Mouse (Mus musculus) testis, adult 2 months (tissue): ENCODE measurements around the gene Chpf.

Source experiments
- CTCF ChIP-seq: fragments of 200-500 bp; IDR thresholded peaks from 2 replicates; pipeline ENCODE4 v1.5.1; 2012; ENCODE audit warnings: low read depth, mild to moderate bottlenecking, inconsistent platforms, low read length, moderate library complexity; ENCODE audit not compliant: control insufficient read depth, insufficient read depth, insufficient replicate concordance
- POLR2A ChIP-seq: fragments of 200-500 bp; IDR thresholded peaks from 2 replicates; pipeline ENCODE4 v1.6.1; 2012; ENCODE audit warnings: low read depth, mild to moderate bottlenecking, inconsistent platforms, low read length, moderate library complexity; ENCODE audit not compliant: control insufficient read depth

GRCm38 (mm10) chr1:75510154-75510553, 31.0 kb upstream of the Chpf start:
- no peak for TF ChIP-seq POLR2A
- TF ChIP-seq CTCF, result no peak
